Mouse (Mus musculus) cerebellum, postnatal 25 days (tissue): ENCODE measurements around the gene Acp2.

Experiments used
- DNase-seq, 2 experiments: peaks; one replicate each; pipeline ENCODE4 v3.0.0; 2021; ENCODE audit warnings: mixed read lengths in 2 of 2

The Acp2 gene

GRCm38 (mm10) chr2:91256256-91257125, 53.8 kb downstream of the Acp2 start:
- DNase-seq, result peak; percentile 82 to 86

DNA sequence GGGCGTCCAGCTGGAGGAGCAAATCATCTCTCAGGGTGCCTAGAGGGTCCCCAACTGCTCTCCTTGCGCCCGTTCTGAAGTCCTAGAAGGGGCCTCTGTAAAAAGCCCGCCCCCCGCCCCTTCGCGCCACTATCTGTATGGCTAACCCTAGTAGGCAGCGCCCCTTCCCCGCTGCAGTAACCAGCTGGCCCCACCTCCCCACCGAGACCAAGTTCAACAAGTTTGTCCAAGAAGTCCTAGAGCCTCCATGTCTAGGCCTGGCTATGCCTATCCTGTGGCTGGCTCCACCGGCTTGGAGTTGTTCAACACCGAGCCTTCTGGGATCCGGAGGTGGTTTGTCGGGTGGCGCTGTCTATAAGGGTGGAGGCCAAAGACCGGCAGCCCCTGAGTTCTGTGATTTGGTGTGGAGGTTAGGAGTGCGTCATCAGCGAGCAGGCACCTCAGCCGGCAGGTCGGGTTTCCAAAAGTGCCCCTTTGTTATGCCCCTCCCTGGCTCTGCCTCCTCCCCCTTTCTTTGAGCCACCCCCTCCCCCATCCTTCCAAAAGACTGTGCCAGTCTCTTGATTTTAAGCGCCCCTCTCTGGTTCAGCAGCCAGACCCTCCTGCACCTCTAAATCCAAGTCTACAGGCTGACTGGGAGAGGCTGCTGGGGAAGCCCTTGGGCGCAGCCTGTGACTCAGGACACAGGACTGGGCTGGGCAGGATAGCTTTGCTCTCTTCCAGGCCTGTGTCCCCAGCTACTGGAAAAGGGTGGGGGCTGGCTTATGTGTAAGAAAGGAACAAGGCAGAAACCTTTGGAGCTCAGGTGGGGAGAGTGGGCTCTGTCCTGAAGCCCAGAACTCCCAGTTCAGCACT, 54.7 kb downstream of the Acp2 start:
- peak; percentile 65 to 66 for DNase-seq

DNA sequence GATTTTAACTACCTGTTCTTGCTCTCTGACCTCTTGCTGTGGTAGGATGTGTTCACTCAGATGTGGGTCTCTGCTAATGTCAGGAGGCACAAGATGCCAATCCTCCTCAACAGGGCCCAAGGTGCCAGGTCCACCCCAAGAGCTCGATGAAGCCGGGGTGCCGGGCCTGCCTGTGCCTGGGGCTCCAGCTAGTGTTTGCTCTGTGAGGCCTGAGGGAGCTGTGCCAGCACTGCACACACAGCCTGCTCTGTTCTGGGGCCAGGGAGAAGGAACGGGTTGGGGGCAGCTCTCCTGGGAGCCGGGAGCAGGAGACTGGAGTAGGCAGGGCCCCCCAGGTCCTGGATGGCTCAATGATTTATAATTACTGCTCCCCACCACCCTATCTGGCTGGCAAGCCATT, 55.4 kb downstream of the Acp2 start:
- peak; percentile 68 to 75 for DNase-seq

- no peak for DNase-seq
Measured at GRCm38 (mm10) chr2:91258830-91259229, 56.1 kb downstream of the Acp2 start.

GRCm38 (mm10) chr2:91259493-91259892, 56.8 kb downstream of the Acp2 start:
- no peak for DNase-seq
